Mouse (Mus musculus): ENCODE results near the gene Lrit3. TPM values are rescaled to one million over a fixed set of nuclear protein-coding genes. Genes with fewer than 3 reads are reported as not detected.

The Lrit3 gene
- 0.20 TPM in 1 of 2 replicates, not detected in the other for polyA plus RNA-seq (2012; rRNA removed)

GRCm38 (mm10) chr3:129803765-129804164 lies at the start of gene Lrit3:
TSS of gene Lrit3 (minus strand) at chr3:129804030.
- Histone ChIP-seq H3K4me3 (ENCODE audit: low read depth, low read length) (peak within 1 kb of the TSS; percentile 27; the same call in 1 of the 2 replicates), H3K27ac (ENCODE audit: insufficient read depth, low read depth, low read length) (no peak within 1 kb of the TSS), H3K4me1 (ENCODE audit: control insufficient read depth, insufficient read depth, insufficient read length, low read length) (no peaks in the 10 kb centered on the region), H3K27me3 (ENCODE audit: control insufficient read depth, insufficient read depth, low read length) (no peaks in the 10 kb centered on the region), H3K36me3 (ENCODE audit: control insufficient read depth, insufficient read depth, low read length) (no peaks in the 10 kb centered on the region)
- WGBS = 49% methylated on average over 10 of the region's 10 CpGs
- no peak for TF ChIP-seq POLR2A (IDR thresholded peaks at IDR 0.05; ENCODE audit: low read depth, low read length)
- TF ChIP-seq CTCF (IDR thresholded peaks at IDR 0.05; ENCODE audit: extremely low read depth, insufficient read length, insufficient replicate concordance, low read depth, low read length) = no peak

DNA sequence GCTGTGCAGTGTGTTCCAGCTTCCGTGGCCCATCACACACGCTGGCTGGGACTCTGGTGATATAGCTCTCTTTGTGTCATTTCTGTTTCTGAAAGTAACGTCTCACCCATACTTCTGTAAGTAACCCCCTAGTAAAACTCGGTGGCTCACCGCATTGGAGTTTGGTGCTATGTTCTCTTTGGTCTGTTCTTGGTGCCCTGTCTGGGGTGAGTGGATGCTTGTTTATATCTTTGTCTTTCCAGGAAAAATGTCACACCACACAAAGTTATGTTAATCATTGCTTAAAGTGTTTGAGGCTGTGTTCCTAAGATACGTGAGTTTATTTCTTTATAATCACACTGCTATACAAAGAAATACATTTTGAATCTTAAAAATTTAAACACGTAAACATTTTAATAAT lies 43.0 kb upstream of the Lrit3 start:
- no peak overlapping the region for H3K27ac ChIP-seq (ENCODE audit: insufficient read depth, low read depth, low read length)
- TF ChIP-seq POLR2A (IDR thresholded peaks at IDR 0.05; ENCODE audit: low read depth, low read length) (no peak), CTCF (IDR thresholded peaks at IDR 0.05; ENCODE audit: extremely low read depth, insufficient read length, insufficient replicate concordance, low read depth, low read length) (no peak)
- H3K27me3 ChIP-seq (ENCODE audit: control insufficient read depth, insufficient read depth, low read length) = no peaks in the 10 kb centered on the region
- H3K4me3 ChIP-seq (ENCODE audit: low read depth, low read length) = no peak overlapping the region
- no peaks in the 10 kb centered on the region for H3K36me3 ChIP-seq (ENCODE audit: control insufficient read depth, insufficient read depth, low read length)
- no peaks in the 10 kb centered on the region for H3K4me1 ChIP-seq (ENCODE audit: control insufficient read depth, insufficient read depth, insufficient read length, low read length)
- WGBS = 76% methylated on average over 7 of the region's 7 CpGs

- Histone ChIP-seq H3K36me3 (ENCODE audit: control insufficient read depth, insufficient read depth, low read length) (no peaks in the 10 kb centered on the region), H3K4me3 (ENCODE audit: low read depth, low read length) (no peak overlapping the region), H3K27ac (ENCODE audit: insufficient read depth, low read depth, low read length) (no peak overlapping the region), H3K27me3 (ENCODE audit: control insufficient read depth, insufficient read depth, low read length) (no peaks in the 10 kb centered on the region), H3K4me1 (ENCODE audit: control insufficient read depth, insufficient read depth, insufficient read length, low read length) (no peaks in the 10 kb centered on the region)
- 81% methylated on average over 2 of the region's 2 CpGs for WGBS
- TF ChIP-seq CTCF (IDR thresholded peaks at IDR 0.05; ENCODE audit: extremely low read depth, insufficient read length, insufficient replicate concordance, low read depth, low read length) = no peak
These were observed 42.0 kb upstream of the Lrit3 start for GRCm38 (mm10) chr3:129845868-129846267.

GRCm38 (mm10) chr3:129838017-129838416 lies 34.2 kb upstream of the Lrit3 start:
- WGBS = 50% methylated on average over 7 of the region's 7 CpGs
- no peak overlapping the region for H3K4me3 ChIP-seq (ENCODE audit: low read depth, low read length)

GRCm38 (mm10) chr3:129836965-129837364 lies 33.1 kb upstream of the Lrit3 start:
- H3K4me1 ChIP-seq (ENCODE audit: control insufficient read depth, insufficient read depth, insufficient read length, low read length) = no peaks in the 10 kb centered on the region; the same call in 1 of the 2 replicates
- H3K27me3 ChIP-seq (ENCODE audit: control insufficient read depth, insufficient read depth, low read length) = no peaks in the 10 kb centered on the region
- no peak overlapping the region for H3K27ac ChIP-seq (ENCODE audit: insufficient read depth, low read depth, low read length)
- no peak overlapping the region for H3K4me3 ChIP-seq (ENCODE audit: low read depth, low read length)
- no peak for TF ChIP-seq CTCF (IDR thresholded peaks at IDR 0.05; ENCODE audit: extremely low read depth, insufficient read length, insufficient replicate concordance, low read depth, low read length)
- no peak for TF ChIP-seq POLR2A (IDR thresholded peaks at IDR 0.05; ENCODE audit: low read depth, low read length)
- no peaks in the 10 kb centered on the region for H3K36me3 ChIP-seq (ENCODE audit: control insufficient read depth, insufficient read depth, low read length)
- WGBS = 29% methylated on average over 6 of the region's 6 CpGs

More at GRCm38 (mm10) chr3:129838017-129838416, 34.2 kb upstream of the Lrit3 start:
- TF ChIP-seq POLR2A (IDR thresholded peaks at IDR 0.05; ENCODE audit: low read depth, low read length) (no peak), CTCF (IDR thresholded peaks at IDR 0.05; ENCODE audit: extremely low read depth, insufficient read length, insufficient replicate concordance, low read depth, low read length) (no peak)
- no peak overlapping the region for H3K27ac ChIP-seq (ENCODE audit: insufficient read depth, low read depth, low read length)
- no peaks in the 10 kb centered on the region for H3K27me3 ChIP-seq (ENCODE audit: control insufficient read depth, insufficient read depth, low read length)
- H3K36me3 ChIP-seq (ENCODE audit: control insufficient read depth, insufficient read depth, low read length) = no peaks in the 10 kb centered on the region
- H3K4me1 ChIP-seq (ENCODE audit: control insufficient read depth, insufficient read depth, insufficient read length, low read length) = no peaks in the 10 kb centered on the region; the same call in 1 of the 2 replicates

- WGBS = 9% methylated on average over 11 of the region's 11 CpGs
- H3K4me3 ChIP-seq (ENCODE audit: low read depth, low read length) = peak overlapping the region; percentile 42
- no peaks in the 10 kb centered on the region for H3K36me3 ChIP-seq (ENCODE audit: control insufficient read depth, insufficient read depth, low read length)
- no peaks in the 10 kb centered on the region for H3K27me3 ChIP-seq (ENCODE audit: control insufficient read depth, insufficient read depth, low read length)
- peak overlapping the region; percentile 45; the same call in 1 of the 2 replicates for H3K27ac ChIP-seq (ENCODE audit: insufficient read depth, low read depth, low read length)
- H3K4me1 ChIP-seq (ENCODE audit: control insufficient read depth, insufficient read depth, insufficient read length, low read length) = no peaks in the 10 kb centered on the region; the same call in none of the 2 replicates
- TF ChIP-seq POLR2A (IDR thresholded peaks at IDR 0.05; ENCODE audit: low read depth, low read length) = no peak; the same call in 1 of the 2 replicates
- no peak for TF ChIP-seq CTCF (IDR thresholded peaks at IDR 0.05; ENCODE audit: extremely low read depth, insufficient read length, insufficient replicate concordance, low read depth, low read length)
These were observed 32.3 kb upstream of the Lrit3 start for GRCm38 (mm10) chr3:129836051-129836697.

- peak within 1 kb of the TSS; percentile 45 for H3K27ac ChIP-seq (ENCODE audit: insufficient read depth, low read depth, low read length)
- H3K4me3 ChIP-seq (ENCODE audit: low read depth, low read length) = peak within 1 kb of the TSS; percentile 42
- H3K36me3 ChIP-seq (ENCODE audit: control insufficient read depth, insufficient read depth, low read length) = no peaks in the 10 kb centered on the region
- TF ChIP-seq POLR2A (IDR thresholded peaks at IDR 0.05; ENCODE audit: low read depth, low read length) (no peak), CTCF (IDR thresholded peaks at IDR 0.05; ENCODE audit: extremely low read depth, insufficient read length, insufficient replicate concordance, low read depth, low read length) (no peak)
- no peaks in the 10 kb centered on the region for H3K27me3 ChIP-seq (ENCODE audit: control insufficient read depth, insufficient read depth, low read length)
- no peaks in the 10 kb centered on the region; the same call in none of the 2 replicates for H3K4me1 ChIP-seq (ENCODE audit: control insufficient read depth, insufficient read depth, insufficient read length, low read length)
- 15% methylated on average over 6 of the region's 6 CpGs for WGBS
These were observed 31.6 kb upstream of the Lrit3 start, which contains the start of gene Cfi for GRCm38 (mm10) chr3:129835388-129835934. TSS of gene Cfi (plus strand) at chr3:129835884.

Data from small intestine, adult 2 months (tissue).